Mouse (Mus musculus): ENCODE data around the gene Olfr1395.
"Not testable (repeated sequence)": the region's sequence is repeated elsewhere in the genome, so short reads cannot be mapped to it uniquely, and the experiment has no call there.

Gene Olfr1395

GRCm38 (mm10) chr11:49175345-49175744 is 33.3 kb downstream of the Olfr1395 start:
- no peak for DNase-seq (ENCODE audit: low spot score in 2 of 2)

- not testable (repeated sequence) for DNase-seq (ENCODE audit: low spot score in 2 of 2)
These were observed 34.1 kb downstream of the Olfr1395 start for GRCm38 (mm10) chr11:49176047-49176779.

GRCm38 (mm10) chr11:49183172-49183571 is 41.1 kb downstream of the Olfr1395 start:
- no peak for DNase-seq (ENCODE audit: low spot score in 2 of 2)

- DNase-seq (ENCODE audit: low spot score in 2 of 2), result no peak
These were observed 44.4 kb downstream of the Olfr1395 start for GRCm38 (mm10) chr11:49186452-49186851.

GRCm38 (mm10) chr11:49186955-49187488 is 44.9 kb downstream of the Olfr1395 start, which contains the start of gene Btnl9:
Gene Btnl9, minus strand, starts transcription at chr11:49187159.
- DNase-seq (ENCODE audit: low spot score in 2 of 2), result no peak

- DNase-seq (ENCODE audit: low spot score in 2 of 2), result no peak
These were observed 45.6 kb downstream of the Olfr1395 start for GRCm38 (mm10) chr11:49187701-49188100.

GRCm38 (mm10) chr11:49189737-49190136 is 47.7 kb downstream of the Olfr1395 start:
- peak; percentile 56 to 80 for DNase-seq (ENCODE audit: low spot score in 2 of 2)

GRCm38 (mm10) chr11:49191083-49191482 is 49.0 kb downstream of the Olfr1395 start:
- no peak for DNase-seq (ENCODE audit: low spot score in 2 of 2)

- DNase-seq (ENCODE audit: low spot score in 2 of 2), result not testable (repeated sequence)
These were observed 52.7 kb downstream of the Olfr1395 start for GRCm38 (mm10) chr11:49194771-49195170.

- DNase-seq (ENCODE audit: low spot score in 2 of 2), result no peak
These were observed 53.8 kb downstream of the Olfr1395 start for GRCm38 (mm10) chr11:49195819-49196322.

Measured in spleen, postnatal 4 days (tissue).